Mouse (Mus musculus) left cerebral cortex, adult 9 months (tissue): ENCODE measurements around the gene Cdc42se2.

ENCODE experiments used
- DNase-seq, 2 experiments: peaks; one replicate each; pipeline ENCODE4 v3.0.0; 2022; ENCODE audit warnings: low spot score in 2 of 2

Gene Cdc42se2

DNA sequence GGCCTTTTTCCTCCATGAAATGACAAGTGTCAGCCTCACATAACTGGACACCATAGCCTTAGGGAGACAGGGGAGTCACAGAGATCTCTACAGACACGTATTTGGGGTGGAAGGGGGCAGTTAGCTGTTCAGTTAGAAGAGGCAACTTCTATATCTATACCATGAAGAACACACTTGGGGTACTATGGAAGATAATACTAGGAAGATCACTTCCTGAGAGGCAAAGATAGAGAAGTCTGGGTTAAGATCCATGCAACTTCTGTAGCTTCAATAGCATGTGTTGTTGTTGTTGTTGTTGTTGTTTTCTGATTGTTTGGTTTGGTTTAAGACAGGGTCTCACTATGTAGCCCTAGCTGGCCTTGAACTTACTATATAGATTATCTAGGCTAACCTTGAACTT lies 5.7 kb upstream of the Cdc42se2 start:
- no peak for DNase-seq

DNA sequence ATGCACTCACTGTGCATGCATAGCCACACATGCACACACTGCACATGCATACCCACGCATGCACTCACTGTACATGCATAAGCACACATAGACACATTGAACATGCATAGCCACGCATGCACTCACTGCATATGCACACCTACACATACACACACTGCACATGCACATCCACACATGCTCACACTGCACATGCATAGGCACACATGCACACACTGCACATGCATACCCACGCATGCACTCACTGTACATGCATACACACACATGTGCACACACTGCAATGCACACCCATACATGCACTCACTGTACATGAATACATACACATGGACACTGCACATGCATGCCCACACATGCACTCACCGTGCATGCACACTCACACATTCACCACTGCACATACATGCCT lies 4.0 kb upstream of the Cdc42se2 start:
- no peak for DNase-seq

DNA sequence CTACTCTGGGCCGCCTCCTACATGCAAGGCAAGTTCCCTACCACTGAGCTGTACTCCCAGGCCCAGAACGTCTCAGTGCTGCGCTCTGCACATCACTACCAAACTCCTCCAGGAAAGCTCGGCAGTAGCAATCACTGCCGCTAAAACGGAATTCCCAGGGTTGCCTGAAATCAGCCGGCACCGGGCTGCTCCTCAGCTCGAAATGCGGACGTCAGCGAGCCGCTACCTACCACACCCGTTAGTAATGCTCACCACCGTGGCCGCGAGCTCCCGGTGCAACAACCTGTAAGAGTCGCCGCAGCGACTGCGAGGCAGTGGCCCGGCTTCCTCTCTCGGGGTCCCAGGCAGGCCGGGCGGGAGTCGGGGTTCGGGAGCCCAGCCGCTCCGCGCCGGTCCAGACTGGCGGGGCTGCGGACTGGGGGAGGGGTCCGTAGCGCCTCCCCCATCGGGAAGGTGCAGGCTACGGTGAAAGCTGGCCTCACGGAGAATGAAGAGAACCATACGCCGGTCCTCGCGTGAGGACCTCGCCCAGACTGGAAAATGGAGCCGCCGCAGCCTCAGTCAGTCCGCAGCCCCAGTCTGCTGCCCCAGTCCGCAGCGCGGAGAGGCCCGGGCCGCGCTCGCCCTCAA lies 502 bp downstream of the Cdc42se2 start:
- peak in 1 of 2 experiments; percentile 56 for DNase-seq

DNA sequence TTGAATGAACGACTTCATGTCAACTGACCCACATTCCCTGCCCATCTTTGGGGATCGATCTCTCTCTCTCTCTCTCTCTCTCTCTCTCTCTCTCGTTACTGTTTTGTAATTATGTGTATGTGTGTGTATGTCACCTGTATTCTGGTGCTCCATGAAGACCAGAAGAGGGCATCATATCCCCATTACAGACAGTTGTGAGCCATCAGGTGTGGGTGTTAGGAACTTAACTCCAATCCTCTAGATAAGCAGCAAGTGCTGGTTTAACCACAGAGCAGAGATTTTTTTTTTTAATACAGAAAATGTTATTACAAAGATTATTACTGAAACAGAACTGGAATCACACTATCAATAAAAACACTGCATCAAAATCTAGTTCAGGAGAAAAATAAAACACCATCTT lies 1.9 kb downstream of the Cdc42se2 start:
- no peak for DNase-seq

DNA sequence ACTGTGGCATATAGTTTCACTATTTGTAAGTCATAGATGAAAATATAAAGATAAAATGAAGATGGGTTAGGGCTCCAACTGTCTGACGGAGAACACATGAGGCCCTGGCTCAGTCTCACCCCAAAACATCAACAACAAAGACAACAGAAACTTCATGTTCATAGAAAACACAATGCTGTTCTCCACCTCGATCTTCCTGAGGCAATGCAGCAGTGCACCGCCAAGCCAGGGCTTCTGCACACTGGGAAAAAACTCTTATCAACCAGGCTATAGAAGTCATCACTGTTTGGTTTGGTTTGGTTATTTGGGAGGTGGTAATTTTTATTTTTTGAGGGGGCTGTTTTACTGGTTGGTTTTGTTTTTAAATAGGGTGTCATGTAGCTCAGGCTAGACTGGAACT lies 3.0 kb downstream of the Cdc42se2 start:
- no peak for DNase-seq

DNA sequence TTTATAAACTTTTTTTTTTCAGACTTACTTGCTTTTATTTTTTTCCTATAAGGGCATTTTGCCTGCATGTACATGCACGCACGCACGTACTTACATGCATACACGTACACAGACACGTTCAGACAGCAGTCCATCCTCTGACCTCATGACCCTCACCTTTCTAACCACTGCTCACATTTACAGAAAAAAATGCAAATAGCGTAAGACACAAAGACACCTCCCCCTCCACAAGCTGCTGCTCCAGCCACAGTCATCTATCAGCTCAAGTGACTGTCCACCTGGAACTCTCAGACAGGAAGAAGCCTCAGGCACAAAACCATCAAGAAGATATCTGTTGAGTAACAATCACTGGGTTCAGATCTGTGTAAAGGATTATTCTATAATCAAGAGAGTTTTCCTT lies 5.2 kb downstream of the Cdc42se2 start:
- DNase-seq = no peak

DNA sequence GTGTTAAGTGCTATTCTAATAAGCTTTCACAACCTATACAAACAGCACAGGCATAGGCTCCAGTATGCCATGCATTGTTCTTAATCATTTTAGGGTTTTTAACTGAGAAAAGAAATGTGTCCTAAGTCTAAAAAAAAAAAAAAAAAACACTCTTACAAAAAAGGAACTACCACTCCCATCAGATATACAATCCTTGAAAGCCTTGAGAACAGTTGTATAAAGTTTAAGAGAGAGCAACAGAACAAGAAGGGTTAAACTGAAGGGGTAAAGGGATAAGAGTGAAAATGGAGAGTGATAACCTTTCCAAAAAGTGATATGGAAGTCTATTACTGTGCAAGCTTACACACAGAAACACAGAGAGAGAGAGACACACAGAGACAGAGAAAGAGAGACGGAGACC lies 7.5 kb downstream of the Cdc42se2 start:
- DNase-seq = no peak

DNA sequence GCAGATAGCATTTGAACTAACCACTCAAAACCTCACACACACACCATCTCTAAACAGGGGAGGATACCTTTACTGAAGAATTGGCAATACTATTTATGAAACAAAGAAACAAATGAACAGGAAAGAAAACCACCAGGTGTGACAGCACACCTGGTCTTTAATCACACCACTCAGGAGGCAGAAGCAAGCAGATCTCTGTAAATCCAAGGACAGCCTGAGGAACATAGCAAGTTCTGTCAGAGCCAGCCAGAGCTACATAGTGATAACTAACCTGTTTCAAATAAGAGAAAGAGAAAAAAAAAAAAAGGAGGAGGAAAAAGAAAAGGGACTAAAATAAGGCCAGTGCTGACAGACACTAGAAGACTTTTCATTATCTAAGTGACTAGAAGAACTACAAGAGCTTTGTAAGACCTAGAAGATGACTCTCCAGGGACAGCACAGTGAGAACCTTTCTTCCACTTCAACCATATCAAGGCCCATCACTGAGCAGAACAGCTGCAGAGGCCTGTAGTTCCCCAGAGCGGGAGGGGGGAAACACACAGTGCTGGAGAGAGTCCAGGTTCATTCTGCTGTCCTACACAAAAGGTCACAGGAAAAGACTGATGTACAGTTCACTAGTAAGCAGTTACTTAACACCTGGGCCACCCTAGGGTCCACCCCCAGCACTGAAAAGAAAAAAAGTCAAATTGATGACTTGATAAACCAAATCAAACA lies 9.2 kb downstream of the Cdc42se2 start:
- DNase-seq = no peak

DNA sequence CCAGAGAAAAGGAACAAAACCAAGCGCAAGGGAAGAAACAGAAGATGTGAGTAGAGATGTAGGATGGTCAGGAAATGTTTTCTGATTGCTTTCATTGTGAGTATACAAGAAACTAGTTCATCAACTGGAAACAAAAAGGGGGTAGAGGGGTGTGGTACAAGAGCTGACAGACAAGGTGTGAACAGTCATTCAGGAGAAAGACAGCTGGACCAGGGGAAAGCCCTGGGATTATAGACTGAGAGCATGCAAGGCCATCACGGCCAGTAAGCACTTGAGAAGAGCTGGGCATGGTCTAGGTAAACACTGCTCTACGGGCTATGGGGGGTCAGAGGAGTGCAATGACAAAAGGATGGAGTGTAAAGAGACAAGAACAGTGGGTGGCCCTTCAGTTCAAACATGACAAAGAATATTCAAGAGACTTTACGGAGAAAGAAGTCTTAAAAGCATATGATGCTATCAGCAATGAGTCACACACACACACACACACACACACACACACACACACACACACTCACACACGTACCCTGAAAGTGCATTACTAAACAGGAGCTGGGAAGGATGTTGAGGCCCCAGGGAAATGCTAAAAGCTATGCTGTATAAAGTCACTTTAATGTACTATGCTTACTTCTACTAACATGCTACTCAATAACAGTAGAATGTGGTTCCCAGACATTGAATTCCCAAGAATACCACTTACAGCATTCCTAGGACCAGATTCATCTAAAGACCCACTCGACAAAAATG lies 9.9 kb downstream of the Cdc42se2 start:
- no peak for DNase-seq

DNA sequence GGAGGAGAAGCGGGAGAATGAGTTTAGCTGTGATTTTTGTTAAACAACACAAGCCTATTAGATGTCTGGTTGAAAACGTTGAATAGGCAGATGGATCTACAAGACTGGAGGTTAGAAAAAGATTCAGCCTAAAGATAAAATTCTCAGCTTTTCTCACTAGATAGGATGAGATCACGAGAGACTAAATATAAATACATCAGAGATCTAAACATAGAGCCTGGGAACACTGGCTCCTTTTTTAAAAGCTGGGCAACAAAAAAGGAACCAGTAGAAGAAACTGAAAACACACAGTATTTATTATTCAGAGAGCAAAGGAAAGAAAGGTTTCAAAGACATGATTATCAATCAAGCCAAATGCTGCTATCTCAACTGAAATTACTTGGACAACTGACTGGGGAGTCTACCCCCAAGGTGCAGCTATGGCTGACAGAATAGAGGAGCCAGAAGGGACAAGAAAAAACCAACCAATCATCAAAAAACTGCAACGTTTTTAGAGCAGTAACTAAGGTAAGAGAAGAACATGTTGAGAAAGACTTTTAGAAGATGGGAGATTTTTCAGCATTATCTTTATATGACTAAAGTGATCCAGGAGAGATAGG lies 10.6 kb downstream of the Cdc42se2 start:
- DNase-seq = peak in 1 of 2 experiments; percentile 37

DNA sequence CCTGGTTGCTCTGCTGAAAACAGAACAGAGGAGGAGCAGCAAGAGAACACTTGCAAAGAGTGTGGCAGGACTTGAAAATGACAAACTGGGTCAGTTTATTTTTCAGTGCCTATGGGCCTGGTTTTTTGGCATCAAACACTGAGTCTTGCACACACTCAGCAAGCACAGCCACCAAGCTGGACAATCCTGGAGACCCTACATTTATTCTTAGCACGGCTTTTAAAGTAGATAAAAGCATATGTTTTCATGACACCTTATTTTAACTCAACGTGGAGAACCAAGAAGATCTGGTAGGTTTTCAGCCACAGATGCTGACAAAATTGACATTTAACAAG lies 11.1 kb downstream of the Cdc42se2 start:
- DNase-seq = no peak

DNA sequence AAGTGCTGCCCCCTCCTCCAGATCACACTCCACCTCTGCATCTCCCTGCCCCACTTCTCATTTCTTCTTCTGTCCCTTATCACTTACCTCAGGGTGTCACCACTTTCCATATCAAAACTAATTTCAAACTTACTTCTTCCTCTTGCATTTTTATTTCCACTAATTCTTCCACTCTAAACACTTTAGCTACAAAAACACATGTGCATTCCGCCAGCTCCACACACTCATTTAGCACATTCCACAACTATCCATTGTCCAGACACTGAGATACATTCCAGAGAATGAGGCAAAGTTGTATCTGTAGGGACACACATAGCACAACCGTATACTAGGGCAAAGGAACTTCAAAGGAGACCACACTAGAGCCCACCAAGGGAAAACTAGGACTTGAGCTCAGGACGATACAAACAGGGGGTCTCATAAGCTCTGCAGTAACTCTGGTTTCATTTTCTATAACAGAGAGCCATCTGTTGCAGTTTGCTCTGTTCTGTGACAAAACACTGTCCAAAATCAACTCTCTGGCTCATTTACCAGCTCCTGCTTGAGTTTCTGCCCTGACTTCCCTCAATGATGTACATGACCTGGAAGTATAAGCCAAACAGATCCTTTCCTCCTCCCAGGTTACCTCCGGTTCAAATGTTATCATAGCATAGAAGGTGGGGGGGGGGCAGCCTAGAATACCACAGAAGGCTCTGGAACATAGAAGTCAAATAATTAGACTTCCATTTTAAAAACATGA lies 11.7 kb downstream of the Cdc42se2 start:
- no peak for DNase-seq

DNA sequence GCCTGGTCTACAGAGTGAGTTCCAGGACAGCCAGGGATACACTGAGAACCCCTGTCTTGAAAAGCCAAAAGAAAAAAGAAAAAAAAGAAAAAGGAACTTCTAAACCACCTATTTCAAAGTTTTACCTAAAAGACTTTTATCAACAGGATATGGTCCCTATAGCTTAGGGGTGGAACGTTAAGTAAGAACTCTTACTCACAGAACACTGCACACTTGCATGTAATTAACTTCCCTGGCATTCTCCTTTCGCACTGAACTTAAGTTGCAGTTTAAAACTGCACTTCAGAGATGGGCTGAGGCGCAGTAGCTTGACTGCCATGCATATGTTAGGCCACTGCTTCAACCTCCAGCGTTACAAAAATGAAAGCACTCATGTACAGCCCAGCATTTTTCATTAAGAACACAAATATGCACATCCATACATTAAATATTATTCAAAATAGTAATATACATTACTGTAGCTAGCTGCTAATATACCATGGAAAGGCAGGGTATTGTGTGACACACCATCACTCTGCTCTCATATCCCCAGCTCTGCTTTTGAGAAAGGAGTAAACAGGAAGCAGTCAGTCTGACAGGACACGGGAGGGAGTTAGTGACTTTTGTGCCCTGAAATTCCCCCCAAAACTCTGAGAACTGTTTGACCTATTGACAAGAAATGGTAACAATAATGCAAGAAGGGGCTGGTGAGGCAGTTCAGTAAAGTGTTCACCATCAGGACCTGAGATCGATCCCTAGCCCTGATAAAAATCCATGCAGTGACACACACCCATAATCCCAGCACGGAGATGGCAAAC lies 13.0 kb downstream of the Cdc42se2 start:
- no peak for DNase-seq

DNA sequence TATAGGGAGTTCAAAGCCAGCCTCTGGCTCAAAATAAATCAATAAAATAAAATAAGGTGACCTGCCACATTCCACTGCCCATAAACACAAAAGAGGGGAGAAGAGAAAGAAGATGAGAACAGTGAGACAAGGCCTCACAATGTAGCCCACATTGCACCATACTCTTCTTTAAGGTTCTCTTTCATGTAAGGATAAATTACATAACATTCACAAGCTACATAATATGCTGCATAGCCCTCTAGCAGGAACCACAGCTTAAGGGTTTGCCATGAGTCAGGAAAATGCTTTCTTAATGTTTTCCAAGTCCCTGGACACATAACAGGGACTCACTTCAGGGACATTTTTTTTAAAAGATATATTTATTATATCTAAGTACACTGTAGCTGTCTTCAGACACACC lies 15.9 kb downstream of the Cdc42se2 start:
- DNase-seq = no peak

DNA sequence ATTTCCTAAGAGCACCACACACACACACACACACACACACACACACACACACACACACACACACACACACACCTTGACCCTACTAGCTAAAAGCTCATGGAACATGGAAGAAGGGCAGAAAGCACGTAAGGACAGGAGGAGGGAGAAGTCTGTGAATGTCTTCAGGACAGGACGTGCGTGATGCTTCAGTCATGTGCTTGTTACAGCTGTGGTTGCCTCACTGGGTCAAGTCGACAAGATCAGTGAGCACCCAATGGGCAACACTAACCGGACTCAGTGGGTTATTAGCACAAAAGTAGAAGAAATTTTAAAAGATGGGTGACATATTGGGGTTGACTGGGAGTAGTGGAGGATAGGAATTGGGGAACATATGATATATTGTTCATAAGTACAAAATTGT lies 17.6 kb downstream of the Cdc42se2 start:
- no peak for DNase-seq

DNA sequence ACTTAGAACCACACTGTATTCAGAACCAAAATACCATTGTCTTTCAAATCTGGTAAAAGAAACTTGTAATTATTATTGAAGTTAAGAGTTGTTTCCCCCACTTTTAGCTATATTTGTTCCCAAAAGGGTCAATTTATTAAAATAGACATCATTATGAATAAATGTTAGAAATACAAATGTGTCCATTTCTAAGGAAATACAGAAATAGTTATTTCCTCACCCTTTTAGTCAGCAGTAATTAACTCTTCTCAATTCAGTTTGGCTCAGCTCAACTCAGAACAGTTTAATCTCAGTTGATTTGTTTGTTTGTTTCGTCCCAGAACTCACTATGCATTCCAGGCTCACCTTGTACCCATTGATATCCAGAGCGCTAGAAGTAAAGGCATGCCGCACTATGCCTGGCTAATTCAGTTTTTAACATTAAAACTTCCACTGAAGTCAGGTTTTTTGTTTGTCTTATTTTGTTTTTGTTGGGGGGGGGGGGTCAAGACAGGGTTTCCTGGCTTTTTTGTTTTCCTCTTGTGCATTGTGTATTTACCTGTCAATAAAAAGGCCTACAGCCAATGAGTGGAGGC lies 19.3 kb downstream of the Cdc42se2 start:
- DNase-seq = no peak

DNA sequence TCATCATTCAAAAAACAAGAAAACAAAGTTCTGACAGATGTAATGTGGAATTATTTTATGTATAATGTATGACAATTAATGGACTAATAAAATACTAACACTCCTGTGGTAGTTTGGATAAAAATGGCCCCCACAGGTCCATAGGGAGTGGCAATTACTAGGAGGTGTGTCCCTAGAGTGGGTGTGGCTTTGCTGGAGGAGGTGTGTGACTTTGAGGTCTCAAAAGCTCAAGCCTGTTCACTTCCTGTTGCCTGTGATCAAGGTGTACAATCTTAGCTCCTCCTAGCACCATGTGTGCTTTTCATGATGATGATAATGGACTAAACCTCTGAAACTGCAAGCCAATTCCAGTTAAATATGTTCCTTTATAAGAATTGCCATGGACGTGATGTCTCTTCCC lies 22.7 kb downstream of the Cdc42se2 start:
- DNase-seq = no peak

DNA sequence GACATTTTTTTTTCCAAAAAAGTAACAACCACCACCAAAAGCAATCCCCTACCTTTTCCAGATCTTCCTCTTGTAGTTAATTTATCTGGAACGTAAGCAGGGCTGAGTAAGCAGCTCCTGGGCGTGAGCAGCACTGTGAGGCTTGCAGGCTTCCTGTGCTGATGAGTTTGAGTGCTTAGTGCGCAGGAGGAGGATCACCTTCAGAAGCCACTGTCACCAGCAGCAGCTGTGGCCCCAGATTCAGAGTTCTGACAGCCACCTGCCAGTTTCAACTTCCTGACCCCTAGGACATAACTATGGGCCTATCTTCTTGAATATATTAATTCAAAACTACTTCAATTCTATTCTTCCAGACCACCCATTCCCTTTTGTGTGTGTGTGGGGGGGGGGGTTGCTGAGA lies 23.4 kb downstream of the Cdc42se2 start:
- no peak for DNase-seq

DNA sequence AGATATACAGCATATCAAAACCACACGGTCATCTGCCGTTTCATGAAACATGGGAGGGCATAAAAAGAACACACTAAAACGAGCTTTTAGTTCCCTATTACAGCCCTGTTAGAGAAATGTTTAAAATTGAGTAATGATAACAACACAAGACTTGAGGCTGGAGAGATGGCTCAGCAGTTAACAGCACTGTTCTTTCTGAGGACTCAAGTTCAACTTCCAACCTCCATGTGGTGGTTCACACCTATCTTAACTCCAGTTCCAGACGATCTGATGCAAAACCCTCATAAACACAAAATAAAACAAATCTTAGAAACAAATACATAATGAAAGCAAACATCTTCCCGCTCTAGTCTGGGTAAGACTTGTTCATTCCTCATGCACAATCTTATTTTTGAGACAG lies 24.7 kb downstream of the Cdc42se2 start:
- DNase-seq = no peak

DNA sequence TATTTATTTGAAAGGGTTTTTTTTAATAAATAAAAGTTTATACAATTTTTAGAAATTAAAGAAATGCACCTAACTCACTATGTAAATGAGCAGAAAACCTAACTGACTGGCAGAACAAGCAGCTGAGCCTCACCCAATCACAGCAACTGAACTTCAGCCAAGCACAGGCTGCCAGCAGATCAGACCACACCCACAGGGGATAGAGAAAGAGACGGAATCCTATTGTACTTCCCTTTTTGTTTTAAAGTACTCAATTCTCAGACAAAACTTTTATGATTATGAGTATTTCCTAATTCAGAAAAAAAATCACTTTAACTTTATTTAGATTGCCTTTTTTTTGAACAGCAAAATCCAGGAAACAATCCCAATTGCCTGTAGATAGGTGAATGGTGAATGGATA lies 29.5 kb downstream of the Cdc42se2 start:
- DNase-seq = no peak

DNA sequence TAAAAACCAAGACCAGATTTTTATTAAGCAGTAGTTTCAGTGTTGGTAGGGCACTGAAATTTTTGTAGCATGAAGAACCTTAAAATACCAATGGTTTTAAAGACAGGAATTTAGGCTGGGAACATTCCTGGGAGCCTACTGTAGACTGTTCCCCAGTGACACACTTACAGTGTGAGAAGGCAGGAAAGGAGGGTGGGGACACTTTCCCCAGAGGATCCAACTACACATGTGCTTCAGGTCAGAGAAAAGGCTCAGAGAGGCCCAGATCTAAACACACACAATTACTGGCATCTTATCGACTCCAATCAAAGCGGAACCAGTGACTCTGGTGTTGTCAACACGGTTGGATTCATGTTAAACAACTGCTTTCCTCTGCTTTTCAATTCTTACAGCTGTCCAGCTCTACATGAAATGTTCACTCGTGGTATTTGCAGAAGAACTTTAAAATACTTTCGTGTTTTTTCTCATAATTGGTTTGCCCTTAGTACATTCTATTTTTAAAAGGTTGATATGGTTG lies 32.3 kb downstream of the Cdc42se2 start:
- no peak for DNase-seq
